Mouse (Mus musculus) brown adipose tissue, adult 24 weeks (tissue): ENCODE data around the gene Rpp25. TPM values are rescaled to one million over a fixed set of nuclear protein-coding genes. Genes with fewer than 3 reads are reported as not detected.
A peak's percentile ranks its signal among the peaks of the same experiment; 100 is the strongest.

ENCODE experiments used
- H3K27ac ChIP-seq: fragments of 200-500 bp; replicated peaks from 2 replicates; pipeline ENCODE4 v1.5.1; 2012; ENCODE audit warnings: low read depth, mild to moderate bottlenecking, low read length
- H3K4me1 ChIP-seq: fragments of 200-500 bp; 2 replicates; pipeline ENCODE4 v1.6.1; 2012; ENCODE audit warnings: low read length, mixed read lengths; ENCODE audit not compliant: control insufficient read depth, insufficient read depth, insufficient read length
- H3K4me3 ChIP-seq: fragments of 200-500 bp; 2 replicates; pipeline ENCODE4 v1.5.1; 2012; ENCODE audit warnings: low read depth, mild to moderate bottlenecking, low read length, moderate library complexity; ENCODE audit not compliant: insufficient read depth
- polyA plus RNA-seq: library from polyadenylated mRNA; stranded (reverse); fragments of >200 nt; gene quantifications from 2 replicates; pipeline ENCODE4 v1.2.4, GENCODE M21; 2012; ENCODE audit not compliant: missing spikeins, insufficient read depth, insufficient read length

Rpp25 gene
- polyA plus RNA-seq, result not detected in 2 replicates

- Histone ChIP-seq H3K4me1 (peaks cover 6% of the 10 kb centered on the region), H3K4me3 (peak within 1 kb of the TSS; percentile 52), H3K27ac (no peak within 1 kb of the TSS)
Measured at GRCm38 (mm10) chr9:57503622-57504380, at the start of gene Rpp25. TSS of gene Rpp25 (plus strand) at chr9:57504026.

DNA sequence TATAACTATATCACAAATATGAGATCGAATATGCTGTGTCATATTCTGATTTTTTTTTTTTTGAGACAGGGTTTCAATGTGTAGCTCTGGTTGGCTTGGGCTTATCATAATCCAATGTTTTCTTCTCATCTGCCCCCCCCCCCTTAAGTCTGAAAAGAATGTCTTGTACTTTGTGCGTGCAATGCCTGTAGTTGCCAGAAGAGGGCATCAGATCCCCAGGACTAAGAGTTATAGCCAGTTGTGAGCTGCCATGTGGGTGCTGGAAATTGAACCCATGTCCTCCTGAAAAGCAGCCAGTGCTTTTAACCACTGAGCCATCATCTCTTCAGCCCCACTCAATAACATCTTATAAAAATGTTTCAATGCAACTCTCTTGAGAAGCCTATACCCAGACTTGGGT is 44.1 kb upstream of the Rpp25 start:
- no peak overlapping the region for H3K4me3 ChIP-seq
- H3K27ac ChIP-seq, result no peak overlapping the region
- no peaks in the 10 kb centered on the region for H3K4me1 ChIP-seq

GRCm38 (mm10) chr9:57462866-57463265 is 41.0 kb upstream of the Rpp25 start:
- H3K4me3 ChIP-seq, result no peak overlapping the region
- H3K27ac ChIP-seq, result no peak overlapping the region
- H3K4me1 ChIP-seq, result peaks cover 8% of the 10 kb centered on the region

GRCm38 (mm10) chr9:57466101-57466500 is 37.7 kb upstream of the Rpp25 start:
- Histone ChIP-seq H3K27ac (peak overlapping the region; percentile 26), H3K4me3 (no peak overlapping the region), H3K4me1 (peaks cover 8% of the 10 kb centered on the region)

DNA sequence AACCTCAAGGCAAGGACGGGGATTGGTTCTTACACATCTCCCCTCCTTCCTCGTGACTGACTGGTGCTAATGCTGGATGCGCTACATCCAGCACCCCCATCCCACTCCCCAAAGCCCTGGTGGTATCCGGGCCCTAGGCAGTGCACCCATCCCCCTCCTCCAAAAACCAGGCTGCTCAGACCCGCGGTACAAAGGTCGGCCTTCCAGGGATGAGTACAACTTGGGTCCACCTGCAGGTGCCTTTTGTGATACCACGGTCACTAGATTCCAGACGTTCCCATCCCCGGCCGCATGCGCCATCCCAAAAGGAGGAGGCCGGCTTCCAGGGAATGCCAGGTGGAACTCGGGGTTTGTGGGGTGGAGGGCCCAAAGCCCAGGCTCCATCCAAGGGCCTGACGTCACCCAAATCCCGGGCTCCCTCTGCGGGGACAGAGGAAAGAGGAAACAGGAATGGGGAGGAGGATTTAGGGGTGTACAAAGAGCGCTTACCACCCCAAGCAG is 36.5 kb upstream of the Rpp25 start:
- H3K4me3 ChIP-seq, result peak overlapping the region; percentile 80
- H3K27ac ChIP-seq, result peak overlapping the region; percentile 31

GRCm38 (mm10) chr9:57467896-57468549 is 35.8 kb upstream of the Rpp25 start, which contains the start of gene Scamp5:
TSS of gene Scamp5 (minus strand) at chr9:57468060.
- Histone ChIP-seq H3K27ac (peak within 1 kb of the TSS; percentile 31), H3K4me1 (peaks cover 8% of the 10 kb centered on the region), H3K4me3 (peak within 1 kb of the TSS; percentile 80)

More for the DNA sequence above, 36.5 kb upstream of the Rpp25 start:
- H3K4me1 ChIP-seq, result peaks cover 8% of the 10 kb centered on the region

DNA sequence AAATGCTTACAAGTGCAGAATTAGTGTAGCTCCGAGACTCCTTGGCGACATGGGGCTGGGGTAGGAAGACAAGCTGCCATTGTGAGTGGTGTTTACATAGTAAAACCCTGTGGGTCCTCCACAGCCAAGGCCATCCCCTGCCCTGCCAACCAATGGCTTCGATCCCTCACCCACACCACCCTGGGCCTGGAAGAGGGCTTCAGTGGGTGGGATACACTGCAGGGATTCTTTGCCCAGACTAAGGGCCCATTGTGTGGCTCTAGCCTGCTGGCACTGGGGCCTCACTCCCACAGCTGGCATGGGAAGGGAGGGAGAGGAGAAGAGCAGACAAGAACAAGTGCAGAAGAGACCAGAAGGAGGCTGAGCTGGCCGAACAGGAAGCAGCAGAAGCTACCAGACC is 34.9 kb upstream of the Rpp25 start:
- Histone ChIP-seq H3K27ac (no peak overlapping the region), H3K4me1 (peaks cover 8% of the 10 kb centered on the region), H3K4me3 (no peak overlapping the region)

- Histone ChIP-seq H3K4me3 (no peak overlapping the region), H3K4me1 (no peaks in the 10 kb centered on the region), H3K27ac (no peak overlapping the region)
Measured at GRCm38 (mm10) chr9:57485774-57486173, 18.1 kb upstream of the Rpp25 start.

- no peak overlapping the region for H3K27ac ChIP-seq
- H3K4me1 ChIP-seq, result no peaks in the 10 kb centered on the region
Measured at GRCm38 (mm10) chr9:57487807-57488206, 16.0 kb upstream of the Rpp25 start.

GRCm38 (mm10) chr9:57493532-57493931 is 10.3 kb upstream of the Rpp25 start:
- H3K4me1 ChIP-seq, result no peaks in the 10 kb centered on the region
- H3K4me3 ChIP-seq, result no peak overlapping the region
- no peak overlapping the region for H3K27ac ChIP-seq

More at GRCm38 (mm10) chr9:57487807-57488206, 16.0 kb upstream of the Rpp25 start:
- no peak overlapping the region for H3K4me3 ChIP-seq

DNA sequence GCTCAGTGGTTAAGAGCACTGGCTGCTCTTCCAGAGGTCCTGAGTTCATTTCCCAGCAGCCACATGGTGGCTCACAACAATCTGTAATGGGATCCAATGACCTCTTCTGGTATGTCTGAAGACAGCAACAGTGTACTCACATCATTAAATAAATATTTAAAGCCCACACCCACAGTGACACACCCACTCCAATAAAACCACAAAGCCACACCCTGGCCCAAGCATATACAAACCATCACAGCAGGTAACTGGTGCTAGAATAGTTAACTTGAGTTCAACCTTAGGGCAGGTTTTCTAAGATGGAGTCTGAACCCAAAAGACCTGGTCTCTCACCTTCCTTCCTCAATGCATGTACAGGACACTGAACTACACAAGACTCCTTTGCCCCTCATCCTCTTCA is 8.9 kb upstream of the Rpp25 start:
- H3K4me3 ChIP-seq, result no peak overlapping the region
- no peak overlapping the region for H3K27ac ChIP-seq
- no peaks in the 10 kb centered on the region for H3K4me1 ChIP-seq

- Histone ChIP-seq H3K4me1 (no peaks in the 10 kb centered on the region), H3K4me3 (no peak overlapping the region), H3K27ac (no peak overlapping the region)
Measured at GRCm38 (mm10) chr9:57497236-57497635, 6.6 kb upstream of the Rpp25 start.

- H3K27ac ChIP-seq, result no peak overlapping the region
- peaks cover 2% of the 10 kb centered on the region; the same call in 1 of the 2 replicates for H3K4me1 ChIP-seq
- no peak overlapping the region for H3K4me3 ChIP-seq
Measured at GRCm38 (mm10) chr9:57498536-57498935, 5.3 kb upstream of the Rpp25 start.

DNA sequence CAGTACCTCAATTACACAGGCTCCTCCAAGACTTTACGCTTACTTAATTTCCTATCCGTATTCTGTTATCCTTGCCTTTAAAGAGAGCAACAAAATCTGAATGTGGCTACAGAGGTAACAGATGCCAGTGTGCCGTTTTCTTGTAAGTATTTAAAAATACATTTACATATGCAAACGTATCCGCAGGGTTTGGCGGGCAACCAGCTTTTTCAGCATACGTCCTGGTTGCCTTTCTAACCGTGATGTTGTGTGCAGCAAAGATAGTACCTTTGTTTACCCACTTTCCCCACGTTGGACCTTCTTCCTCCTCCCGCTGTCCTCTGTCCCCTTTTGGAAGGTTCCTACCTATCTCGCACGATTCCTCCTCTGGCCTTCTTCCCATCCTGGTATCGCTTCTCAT is 2.4 kb upstream of the Rpp25 start:
- no peak overlapping the region for H3K27ac ChIP-seq
- peaks cover 6% of the 10 kb centered on the region for H3K4me1 ChIP-seq
- H3K4me3 ChIP-seq, result no peak overlapping the region

DNA sequence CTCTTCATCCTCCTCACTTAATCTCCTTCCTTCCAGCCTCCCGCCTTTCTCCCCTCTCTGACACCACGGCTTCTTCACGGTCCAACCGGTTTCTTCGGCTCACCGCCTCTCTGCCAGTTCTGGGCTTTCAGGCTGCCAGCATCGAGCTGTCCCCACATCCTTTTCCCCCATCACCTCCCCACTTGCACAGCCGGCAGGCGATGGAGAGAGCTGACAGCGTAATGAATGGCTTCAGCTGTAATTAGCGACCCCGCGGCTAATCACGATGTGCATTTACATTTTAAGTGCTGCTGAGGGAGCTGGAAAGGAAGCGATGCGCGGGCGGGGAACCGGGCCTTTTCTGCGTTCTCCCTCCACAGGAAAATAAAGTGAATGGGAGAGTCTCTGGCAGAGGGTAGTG is 2.0 kb upstream of the Rpp25 start:
- no peak overlapping the region for H3K27ac ChIP-seq
- no peak overlapping the region for H3K4me3 ChIP-seq
- H3K4me1 ChIP-seq, result peaks cover 6% of the 10 kb centered on the region
